Mouse (Mus musculus) MEL (cell line): ENCODE results near the gene Tro.

Source experiments
- CTCF ChIP-seq, 3 experiments: IDR thresholded peaks in 2 of 3; conservative IDR thresholded peaks in 1 of 3; 2 replicates each; pipeline ENCODE4 v1.5.1; 2011 to 2012; ENCODE audit warnings: low read length in 3 of 3, low read depth in 2 of 3, mild to moderate bottlenecking in 2 of 3, improper control_type of control experiment in 1 of 3, inconsistent platforms in 1 of 3, mixed read lengths in 1 of 3, moderate library complexity in 1 of 3; ENCODE audit not compliant: control insufficient read depth in 1 of 3, insufficient read depth in 1 of 3, poor library complexity in 1 of 3, severe bottlenecking in 1 of 3
- POLR2A ChIP-seq, 2 experiments: IDR thresholded peaks; 2 replicates each; pipeline ENCODE4 v1.6.1; 2011 to 2012; ENCODE audit warnings: low read length in 2 of 2, mild to moderate bottlenecking in 2 of 2, control low read depth in 1 of 2, improper control_type of control experiment in 1 of 2, low read depth in 1 of 2, moderate library complexity in 1 of 2; ENCODE audit not compliant: control insufficient read depth in 1 of 2, insufficient read depth in 1 of 2, poor library complexity in 1 of 2

DNA sequence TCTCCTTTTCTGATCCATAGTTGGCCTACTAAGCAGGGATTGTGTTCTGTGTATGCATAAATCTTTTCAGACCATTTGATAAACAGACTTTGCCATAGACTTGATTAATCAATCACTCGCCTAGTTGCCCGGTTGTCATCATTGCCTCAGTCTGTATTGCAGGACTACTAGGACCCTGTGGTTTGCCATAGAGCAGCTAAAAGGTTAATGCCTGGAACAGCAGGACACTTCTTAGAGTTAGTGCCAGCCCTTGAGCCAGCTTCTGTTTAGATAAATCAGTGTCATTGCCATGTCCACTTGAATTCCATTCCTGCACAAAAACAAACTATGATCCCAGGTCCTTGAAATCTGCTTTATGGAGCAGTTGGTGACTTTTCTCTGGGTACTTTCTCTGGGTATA lies 58.5 kb downstream of the Tro start:
- TF ChIP-seq POLR2A (IDR thresholded peaks at IDR 0.05; ENCODE audit: control insufficient read depth in 1 of 2, insufficient read depth in 1 of 2, low read depth in 1 of 2, low read length in 2 of 2, poor library complexity in 1 of 2) (no peak), CTCF (IDR thresholded peaks at IDR 0.05 in 2 of 3, conservative IDR thresholded peaks at IDR 0.05 in 1 of 3; ENCODE audit: control insufficient read depth in 1 of 3, insufficient read depth in 1 of 3, low read depth in 2 of 3, low read length in 3 of 3, poor library complexity in 1 of 3, severe bottlenecking in 1 of 3) (no peak)
